Mouse (Mus musculus): ENCODE measurements around the gene Tktl1. TPM values are rescaled to one million over a fixed set of nuclear protein-coding genes. Genes with fewer than 3 reads are reported as not detected.
"Not testable (repeated sequence)": the region's sequence is repeated elsewhere in the genome, so short reads cannot be mapped to it uniquely, and the experiment has no call there.

The Tktl1 gene
- polyA plus RNA-seq (2015; fragmentation: Nextera tagmentation; extraction: Ambion mirVana) = not detected in 2 replicates

DNA sequence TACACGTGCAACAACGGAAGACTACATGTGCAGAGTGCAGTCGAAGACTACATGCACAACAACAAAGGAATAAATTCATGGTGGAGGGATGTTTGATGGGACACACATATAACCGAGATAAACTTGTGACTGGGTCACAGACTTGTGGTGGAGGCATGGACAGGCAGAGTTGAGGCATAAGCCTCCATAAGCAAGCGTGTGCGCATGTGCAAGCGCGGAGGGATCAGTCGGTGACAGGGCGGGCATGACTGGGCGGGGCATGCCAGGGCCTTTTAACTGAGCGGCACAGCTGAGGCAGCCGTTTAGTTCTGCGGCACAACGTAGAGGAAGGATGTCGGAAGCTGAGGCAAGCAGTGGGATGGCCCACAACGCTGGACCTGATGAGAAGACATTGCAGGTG, at the start of gene Tktl1:
Gene Tktl1 (plus strand): TSS at position 301 of the 400 bp plus-strand sequence.
- Histone ChIP-seq H3K27me3 (replicated peaks; ENCODE audit: control insufficient read depth, insufficient read depth, low read length) (no peaks in the 10 kb centered on the region), H3K36me3 (ENCODE audit: control insufficient read depth, insufficient read depth) (no peaks in the 10 kb centered on the region), H3K9ac (ENCODE audit: low read depth, low read length) (no peak within 1 kb of the TSS), H3K4me2 (replicated peaks; ENCODE audit: low read depth) (no peak within 1 kb of the TSS), H3K4me3 (ENCODE audit: low read depth, low read length) (no peak within 1 kb of the TSS), H3K9me3 (ENCODE audit: control insufficient read depth) (no peaks in the 10 kb centered on the region), H3K27ac (ENCODE audit: low read depth, low read length) (no peak within 1 kb of the TSS), H3K4me1 (replicated peaks; ENCODE audit: control insufficient read depth, insufficient read depth, low read length) (no peaks in the 10 kb centered on the region)
- 89% methylated on average over 17 of the region's 17 CpGs for WGBS
- TF ChIP-seq CTCF (IDR thresholded peaks at IDR 0.05; ENCODE audit: low read depth) = no peak
- no peak for ATAC-seq

DNA sequence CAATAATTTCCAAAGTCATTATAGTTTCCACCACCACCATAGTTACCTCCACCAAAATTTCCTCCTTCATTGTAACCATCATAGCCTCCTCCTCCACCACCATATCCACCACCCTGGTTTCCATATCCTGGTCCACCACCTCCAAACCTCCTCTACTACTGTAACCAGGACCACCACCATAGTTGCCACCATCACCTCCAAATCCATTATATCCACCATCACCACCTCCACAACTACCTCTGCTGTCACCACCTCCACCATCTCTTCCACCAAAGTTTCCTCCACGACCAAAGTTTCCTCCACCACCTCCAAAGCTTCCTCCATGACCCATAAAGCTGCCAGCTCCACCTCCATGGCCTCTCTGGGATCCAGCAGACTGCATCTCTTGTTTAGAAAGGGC, 41.8 kb upstream of the Tktl1 start, which contains the start of gene Mecp2:
Gene Mecp2 (minus strand): TSS at position 101 of the 400 bp plus-strand sequence.
- ATAC-seq; H3K27me3 ChIP-seq (replicated peaks; ENCODE audit: control insufficient read depth, insufficient read depth, low read length); H3K36me3 ChIP-seq (ENCODE audit: control insufficient read depth, insufficient read depth); H3K4me2 ChIP-seq (replicated peaks; ENCODE audit: low read depth); H3K27ac ChIP-seq (ENCODE audit: low read depth, low read length); H3K4me3 ChIP-seq (ENCODE audit: low read depth, low read length); H3K9me3 ChIP-seq (ENCODE audit: control insufficient read depth); H3K4me1 ChIP-seq (replicated peaks; ENCODE audit: control insufficient read depth, insufficient read depth, low read length); H3K9ac ChIP-seq (ENCODE audit: low read depth, low read length): not testable (repeated sequence)
- WGBS = 23% methylated on average over 1 of the region's 1 CpGs

DNA sequence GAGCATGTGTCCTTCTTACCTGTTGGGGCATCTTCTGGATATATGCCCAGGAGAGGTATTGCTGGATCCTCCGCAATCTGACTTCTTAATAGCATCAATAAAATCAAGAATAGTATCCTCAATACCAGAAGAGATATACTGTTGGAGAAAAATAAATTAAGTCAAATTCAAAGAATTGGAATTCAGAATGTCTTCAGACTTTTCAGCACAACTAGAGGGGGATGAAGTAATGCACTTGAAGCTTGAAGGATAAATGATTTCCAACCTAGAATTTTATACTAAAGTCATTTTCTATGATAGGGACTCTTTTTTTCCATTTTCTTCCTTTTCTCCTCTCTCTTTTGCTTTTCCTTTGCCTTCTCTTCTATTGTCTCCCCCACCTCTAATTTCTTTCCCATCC, 9.3 kb upstream of the Tktl1 start, which contains the start of gene Tex28:
Gene Tex28 (minus strand): TSS at position 101 of the 400 bp plus-strand sequence.
- no peak for ATAC-seq
- 84% methylated on average over 1 of the region's 1 CpGs for WGBS
- Histone ChIP-seq H3K4me2 (replicated peaks; ENCODE audit: low read depth) (no peak within 1 kb of the TSS), H3K9ac (ENCODE audit: low read depth, low read length) (no peak within 1 kb of the TSS), H3K4me3 (ENCODE audit: low read depth, low read length) (no peak within 1 kb of the TSS), H3K27me3 (replicated peaks; ENCODE audit: control insufficient read depth, insufficient read depth, low read length) (no peaks in the 10 kb centered on the region), H3K9me3 (ENCODE audit: control insufficient read depth) (no peaks in the 10 kb centered on the region), H3K36me3 (ENCODE audit: control insufficient read depth, insufficient read depth) (no peaks in the 10 kb centered on the region), H3K4me1 (replicated peaks; ENCODE audit: control insufficient read depth, insufficient read depth, low read length) (no peaks in the 10 kb centered on the region), H3K27ac (ENCODE audit: low read depth, low read length) (no peak within 1 kb of the TSS)
- TF ChIP-seq CTCF (IDR thresholded peaks at IDR 0.05; ENCODE audit: low read depth) = no peak

DNA sequence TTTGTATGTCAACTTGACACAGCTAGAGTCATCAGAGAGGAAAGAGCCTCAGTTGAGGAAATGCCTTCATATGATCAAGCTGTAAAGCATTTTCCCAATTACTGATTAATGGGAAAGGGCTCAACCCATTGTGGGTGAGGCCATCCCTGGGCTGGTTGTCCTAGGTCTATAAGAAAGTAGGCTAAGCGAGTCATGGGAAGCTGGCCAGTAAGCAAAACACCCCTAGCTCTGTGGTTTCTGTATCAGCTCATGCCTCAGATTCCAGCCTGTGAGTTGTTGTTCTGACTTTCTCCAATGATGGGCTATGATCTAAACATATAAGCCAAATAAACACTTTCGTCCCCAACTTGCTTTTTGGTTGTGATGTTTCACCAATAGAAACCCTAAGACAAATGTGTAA, 26.5 kb downstream of the Tktl1 start:
- Histone ChIP-seq H3K9me3 (ENCODE audit: control insufficient read depth) (no peaks in the 10 kb centered on the region), H3K4me3 (ENCODE audit: low read depth, low read length) (no peak overlapping the region), H3K27me3 (replicated peaks; ENCODE audit: control insufficient read depth, insufficient read depth, low read length) (no peaks in the 10 kb centered on the region), H3K27ac (ENCODE audit: low read depth, low read length) (no peak overlapping the region), H3K4me1 (replicated peaks; ENCODE audit: control insufficient read depth, insufficient read depth, low read length) (no peaks in the 10 kb centered on the region), H3K9ac (ENCODE audit: low read depth, low read length) (no peak overlapping the region), H3K36me3 (ENCODE audit: control insufficient read depth, insufficient read depth) (no peaks in the 10 kb centered on the region), H3K4me2 (replicated peaks; ENCODE audit: low read depth) (no peak overlapping the region)
- TF ChIP-seq CTCF (IDR thresholded peaks at IDR 0.05; ENCODE audit: low read depth) = no peak
- ATAC-seq = no peak
- 81% methylated on average over 2 of the region's 2 CpGs for WGBS

DNA sequence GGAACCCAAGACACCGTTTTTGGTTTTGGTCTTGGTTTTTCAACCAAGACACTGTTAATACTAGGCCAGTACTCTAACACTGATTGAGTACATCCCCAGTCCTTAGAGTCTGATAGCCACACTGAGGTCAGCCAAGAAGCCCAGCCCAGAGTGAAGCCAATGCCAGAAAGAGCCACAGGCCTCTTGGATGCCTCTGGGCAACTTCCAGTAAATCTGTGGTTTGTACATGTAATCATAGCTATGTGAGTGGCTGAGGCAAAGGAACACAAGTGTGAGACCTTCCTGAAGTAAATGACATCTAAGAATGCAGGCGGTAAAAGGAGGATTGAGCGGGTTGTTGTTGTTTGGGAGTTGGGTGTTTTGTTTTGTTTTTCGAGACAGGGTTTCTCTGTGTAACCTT, 41.4 kb downstream of the Tktl1 start:
- Histone ChIP-seq H3K9ac (ENCODE audit: low read depth, low read length) (no peak overlapping the region), H3K4me1 (replicated peaks; ENCODE audit: control insufficient read depth, insufficient read depth, low read length) (no peaks in the 10 kb centered on the region), H3K9me3 (ENCODE audit: control insufficient read depth) (no peaks in the 10 kb centered on the region), H3K4me2 (replicated peaks; ENCODE audit: low read depth) (no peak overlapping the region), H3K27ac (ENCODE audit: low read depth, low read length) (no peak overlapping the region), H3K4me3 (ENCODE audit: low read depth, low read length) (no peak overlapping the region), H3K36me3 (ENCODE audit: control insufficient read depth, insufficient read depth) (peaks cover 3% of the 10 kb centered on the region; the same call in 1 of the 2 replicates), H3K27me3 (replicated peaks; ENCODE audit: control insufficient read depth, insufficient read depth, low read length) (no peaks in the 10 kb centered on the region)
- no peak for ATAC-seq
- 94% methylated on average over 4 of the region's 4 CpGs for WGBS
- TF ChIP-seq CTCF (IDR thresholded peaks at IDR 0.05; ENCODE audit: low read depth) = no peak

DNA sequence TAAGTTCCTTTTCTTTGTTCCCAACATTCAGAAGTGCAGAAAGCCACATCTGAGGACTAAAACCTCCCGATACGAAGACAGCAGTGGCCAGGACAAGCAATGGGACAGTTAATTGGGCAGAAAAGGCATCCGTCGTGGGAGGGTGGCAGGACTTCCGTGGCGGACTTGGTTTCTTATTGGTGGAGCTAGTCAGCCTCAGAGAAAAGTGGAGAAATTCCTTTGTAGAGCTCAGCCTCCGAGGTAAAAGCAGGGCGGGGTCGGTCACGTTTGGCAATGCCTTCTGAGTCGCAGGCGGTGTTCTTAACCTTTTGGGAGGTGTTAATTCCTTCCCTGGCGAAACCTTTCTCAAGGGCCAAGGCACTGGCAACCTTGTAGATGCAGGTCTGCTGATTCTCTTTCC, 42.4 kb downstream of the Tktl1 start:
- Histone ChIP-seq H3K4me3 (ENCODE audit: low read depth, low read length) (no peak overlapping the region), H3K27ac (ENCODE audit: low read depth, low read length) (no peak overlapping the region), H3K4me1 (replicated peaks; ENCODE audit: control insufficient read depth, insufficient read depth, low read length) (no peaks in the 10 kb centered on the region), H3K36me3 (ENCODE audit: control insufficient read depth, insufficient read depth) (peaks cover 7% of the 10 kb centered on the region; the same call in 1 of the 2 replicates), H3K4me2 (replicated peaks; ENCODE audit: low read depth) (no peak overlapping the region), H3K9ac (ENCODE audit: low read depth, low read length) (no peak overlapping the region), H3K27me3 (replicated peaks; ENCODE audit: control insufficient read depth, insufficient read depth, low read length) (no peaks in the 10 kb centered on the region), H3K9me3 (ENCODE audit: control insufficient read depth) (no peaks in the 10 kb centered on the region)
- WGBS = 49% methylated on average over 13 of the region's 13 CpGs
- no peak for ATAC-seq
- TF ChIP-seq CTCF (IDR thresholded peaks at IDR 0.05; ENCODE audit: low read depth) = no peak

DNA sequence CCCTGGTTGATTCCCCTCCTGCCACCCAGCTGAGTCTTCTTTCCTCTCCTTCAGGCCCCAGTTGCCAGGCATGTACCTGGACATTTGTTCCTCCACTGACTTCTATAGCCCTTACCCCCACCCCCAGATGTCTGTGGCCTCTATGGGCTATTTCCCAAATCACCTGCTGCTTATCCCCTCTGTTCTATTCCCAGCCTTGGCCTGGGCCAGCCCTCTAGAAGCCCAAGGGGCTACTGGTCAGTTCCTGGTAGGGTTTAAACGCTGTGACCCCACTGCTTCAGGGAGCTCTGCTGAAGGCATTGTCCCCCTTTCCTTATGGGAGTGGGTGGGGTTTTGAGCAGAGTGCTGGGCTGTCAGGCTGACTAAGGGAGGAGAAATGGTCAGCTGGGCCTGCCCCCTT, 43.0 kb downstream of the Tktl1 start:
- H3K27me3 ChIP-seq (replicated peaks; ENCODE audit: control insufficient read depth, insufficient read depth, low read length); H3K9ac ChIP-seq (ENCODE audit: low read depth, low read length); H3K4me2 ChIP-seq (replicated peaks; ENCODE audit: low read depth); H3K36me3 ChIP-seq (ENCODE audit: control insufficient read depth, insufficient read depth); H3K4me3 ChIP-seq (ENCODE audit: low read depth, low read length); H3K27ac ChIP-seq (ENCODE audit: low read depth, low read length); H3K4me1 ChIP-seq (replicated peaks; ENCODE audit: control insufficient read depth, insufficient read depth, low read length); ATAC-seq; H3K9me3 ChIP-seq (ENCODE audit: control insufficient read depth): not testable (repeated sequence)
- WGBS = 50% methylated on average over 1 of the region's 1 CpGs
